Mouse (Mus musculus): ENCODE data around the gene Trim58. TPM values are rescaled to one million over a fixed set of nuclear protein-coding genes. Genes with fewer than 3 reads are reported as not detected.

Trim58 gene
- polyA plus RNA-seq, 1 experiment from 2014 or later, result not detected

DNA sequence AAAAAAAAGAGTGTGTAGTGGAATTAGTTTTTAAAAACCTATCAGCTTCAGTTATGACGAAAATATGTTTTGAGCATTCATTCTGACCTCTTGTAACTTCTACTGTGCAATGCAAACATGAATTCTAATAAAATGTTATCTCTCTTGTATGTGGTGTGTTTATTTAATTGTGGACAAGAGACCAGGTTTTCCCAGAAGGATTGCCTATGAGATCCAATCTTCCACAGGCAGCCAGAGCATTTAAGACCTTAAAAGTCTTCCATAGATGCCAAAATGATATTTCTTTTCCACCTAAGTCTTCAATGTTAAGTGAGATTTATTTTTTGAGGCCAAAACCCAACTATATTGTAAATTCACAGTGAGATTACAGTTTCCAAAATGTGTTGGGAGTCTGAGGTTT, 40.5 kb downstream of the Trim58 start, which contains the start of gene Olfr320:
Gene Olfr320 (plus strand): TSS at position 301 of the 400 bp plus-strand sequence.
- Histone ChIP-seq H3K27me3 (replicated peaks; ENCODE audit: control insufficient read depth, insufficient read depth, low read length) (no peaks in the 10 kb centered on the region), H3K4me2 (ENCODE audit: low read length) (no peak within 1 kb of the TSS), H3K4me1 (ENCODE audit: control insufficient read depth, insufficient read depth, low read length) (no peaks in the 10 kb centered on the region), H3K4me3 (ENCODE audit: low read depth, low read length) (no peak within 1 kb of the TSS), H3K36me3 (ENCODE audit: control insufficient read depth, insufficient read depth, low read length) (no peaks in the 10 kb centered on the region), H3K9me3 (replicated peaks; ENCODE audit: control insufficient read depth, low read length) (no peaks in the 10 kb centered on the region), H3K27ac (ENCODE audit: low read depth, low read length) (no peak within 1 kb of the TSS), H3K9ac (ENCODE audit: low read length) (no peak within 1 kb of the TSS)
- 82% methylated on average over 1 of the region's 1 CpGs for WGBS
- ATAC-seq (no peak), DNase-seq (ENCODE audit: low spot score) (no peak)

DNA sequence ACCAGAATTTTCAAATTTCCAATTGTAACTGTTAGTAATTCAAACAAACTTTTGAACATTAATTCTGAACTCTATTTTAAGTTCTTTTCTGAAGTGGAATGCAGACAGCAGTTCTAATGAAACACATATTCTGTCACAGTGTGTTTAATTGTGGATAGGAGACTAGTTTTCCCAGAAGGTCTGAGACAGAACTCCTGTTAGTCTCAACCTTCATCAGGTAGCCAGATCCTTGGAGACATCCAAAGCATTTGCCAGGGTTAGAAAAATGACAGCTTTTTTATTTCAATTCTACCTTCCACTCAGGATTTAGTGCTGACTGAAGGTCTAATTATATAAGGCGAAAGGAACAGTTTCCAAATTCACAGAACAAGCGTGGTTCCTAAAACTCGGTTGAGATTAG, 58.6 kb downstream of the Trim58 start, which contains the start of gene Olfr319:
Gene Olfr319 (plus strand): TSS at position 301 of the 400 bp plus-strand sequence.
- no peak within 1 kb of the TSS for H3K4me3 ChIP-seq (ENCODE audit: low read depth, low read length)
- no peaks in the 10 kb centered on the region for H3K36me3 ChIP-seq (ENCODE audit: control insufficient read depth, insufficient read depth, low read length)
- ATAC-seq (no peak), DNase-seq (ENCODE audit: low spot score) (no peak)
- no peaks in the 10 kb centered on the region for H3K4me1 ChIP-seq (ENCODE audit: control insufficient read depth, insufficient read depth, low read length)
- no peak within 1 kb of the TSS for H3K4me2 ChIP-seq (ENCODE audit: low read length)
- whole genome bisulfite sequencing, result 85% methylated on average over 3 of the region's 3 CpGs
- no peaks in the 10 kb centered on the region for H3K9me3 ChIP-seq (replicated peaks; ENCODE audit: control insufficient read depth, low read length)
- no peak within 1 kb of the TSS for H3K27ac ChIP-seq (ENCODE audit: low read depth, low read length)
- H3K9ac ChIP-seq (ENCODE audit: low read length), result no peak within 1 kb of the TSS
- H3K27me3 ChIP-seq (replicated peaks; ENCODE audit: control insufficient read depth, insufficient read depth, low read length), result no peaks in the 10 kb centered on the region

Other genes starting within 250 kb of the Trim58 start
- gene 1810065E05Rik, start 219.4 kb upstream of the Trim58 start, polyA plus RNA-seq (2014; fragmentation: Nextera tagmentation; extraction: Ambion mirVana), result not detected in 2 replicates
- gene Gm12253, start 207.9 kb upstream of the Trim58 start, polyA plus RNA-seq (2014; fragmentation: Nextera tagmentation; extraction: Ambion mirVana), result not detected in 2 replicates
- gene Lypd9, start 187.5 kb upstream of the Trim58 start, polyA plus RNA-seq (2014; fragmentation: Nextera tagmentation; extraction: Ambion mirVana), result not detected in 2 replicates
- gene Olfr30, start 178.2 kb upstream of the Trim58 start, polyA plus RNA-seq (2014; fragmentation: Nextera tagmentation; extraction: Ambion mirVana), result not detected in 2 replicates
- not detected in 2 replicates for gene Olfr332, start 147.9 kb upstream of the Trim58 start, polyA plus RNA-seq (2014; fragmentation: Nextera tagmentation; extraction: Ambion mirVana)
- gene Olfr331, start 137.9 kb upstream of the Trim58 start, polyA plus RNA-seq (2014; fragmentation: Nextera tagmentation; extraction: Ambion mirVana), result not detected in 2 replicates
- gene Olfr330, start 105.6 kb upstream of the Trim58 start, polyA plus RNA-seq (2014; fragmentation: Nextera tagmentation; extraction: Ambion mirVana), result not detected in 2 replicates
- not detected in 2 replicates for gene Olfr329-ps, start 94.0 kb upstream of the Trim58 start, polyA plus RNA-seq (2014; fragmentation: Nextera tagmentation; extraction: Ambion mirVana)
- gene Olfr328, start 84.8 kb upstream of the Trim58 start, polyA plus RNA-seq (2014; fragmentation: Nextera tagmentation; extraction: Ambion mirVana), result not detected in 2 replicates
- gene Olfr224, start 69.9 kb upstream of the Trim58 start, polyA plus RNA-seq (2014; fragmentation: Nextera tagmentation; extraction: Ambion mirVana), result not detected in 2 replicates
- not detected in 2 replicates for gene Olfr325, start 62.7 kb upstream of the Trim58 start, polyA plus RNA-seq (2014; fragmentation: Nextera tagmentation; extraction: Ambion mirVana)
- not detected in 2 replicates for gene Olfr324, start 45.4 kb upstream of the Trim58 start, polyA plus RNA-seq (2014; fragmentation: Nextera tagmentation; extraction: Ambion mirVana)
- gene 2210407C18Rik, start 24.4 kb upstream of the Trim58 start, polyA plus RNA-seq (2014; fragmentation: Nextera tagmentation; extraction: Ambion mirVana), result not detected in 2 replicates
- gene Olfr323, start 10.0 kb upstream of the Trim58 start, polyA plus RNA-seq (2014; fragmentation: Nextera tagmentation; extraction: Ambion mirVana), result not detected in 2 replicates
- gene Olfr322, start 18.3 kb downstream of the Trim58 start, polyA plus RNA-seq (2014; fragmentation: Nextera tagmentation; extraction: Ambion mirVana), result not detected in 2 replicates
- gene Olfr320, start 40.6 kb downstream of the Trim58 start, polyA plus RNA-seq (2014; fragmentation: Nextera tagmentation; extraction: Ambion mirVana), result not detected in 2 replicates
- 0.10 TPM in 1 of 2 replicates, not detected in the other for gene Olfr319, start 58.7 kb downstream of the Trim58 start, polyA plus RNA-seq (2014; fragmentation: Nextera tagmentation; extraction: Ambion mirVana)
- not detected in 2 replicates for gene Olfr318, start 83.5 kb downstream of the Trim58 start, polyA plus RNA-seq (2014; fragmentation: Nextera tagmentation; extraction: Ambion mirVana)
- gene Olfr317, start 98.7 kb downstream of the Trim58 start, polyA plus RNA-seq (2014; fragmentation: Nextera tagmentation; extraction: Ambion mirVana), result 0.10 TPM in 1 of 2 replicates, not detected in the other
- gene Olfr316, start 112.3 kb downstream of the Trim58 start, polyA plus RNA-seq (2014; fragmentation: Nextera tagmentation; extraction: Ambion mirVana), result not detected in 2 replicates
- not detected in 2 replicates for gene Olfr315, start 132.7 kb downstream of the Trim58 start, polyA plus RNA-seq (2014; fragmentation: Nextera tagmentation; extraction: Ambion mirVana)
- gene Olfr314, start 142.5 kb downstream of the Trim58 start, polyA plus RNA-seq (2014; fragmentation: Nextera tagmentation; extraction: Ambion mirVana), result not detected in 2 replicates
- 8.2 and 8.4 TPM in 2 replicates for gene Fam183b, start 161.5 kb downstream of the Trim58 start, polyA plus RNA-seq (2014; fragmentation: Nextera tagmentation; extraction: Ambion mirVana)
- not detected in 2 replicates for gene Olfr313, start 174.5 kb downstream of the Trim58 start, polyA plus RNA-seq (2014; fragmentation: Nextera tagmentation; extraction: Ambion mirVana)
- gene Olfr312, start 188.8 kb downstream of the Trim58 start, polyA plus RNA-seq (2014; fragmentation: Nextera tagmentation; extraction: Ambion mirVana), result not detected in 2 replicates
- not detected in 2 replicates for gene Olfr311, start 198.8 kb downstream of the Trim58 start, polyA plus RNA-seq (2014; fragmentation: Nextera tagmentation; extraction: Ambion mirVana)
- 19.5 and 25.0 TPM in 2 replicates for gene Gm12258, start 206.7 kb downstream of the Trim58 start, polyA plus RNA-seq (2014; fragmentation: Nextera tagmentation; extraction: Ambion mirVana)
- gene 2810021J22Rik, start 226.8 kb downstream of the Trim58 start, polyA plus RNA-seq (2014; fragmentation: Nextera tagmentation; extraction: Ambion mirVana), result 11.9 and 13.4 TPM in 2 replicates

Data from forebrain, embryonic 14.5 days (tissue).